Mouse (Mus musculus) liver, embryonic 14.5 days (tissue): Measurements from ENCODE around the gene Glrx5.

ENCODE experiments used
- CTCF ChIP-seq: IDR thresholded peaks from 2 replicates; pipeline ENCODE4 v1.5.1; 2016; ENCODE audit warnings: antibody characterized with exemption, low read depth, control low read depth
- EP300 ChIP-seq: IDR thresholded peaks from 2 replicates; pipeline ENCODE4 v1.6.1; 2016; ENCODE audit warnings: antibody characterized with exemption, low read depth

DNA sequence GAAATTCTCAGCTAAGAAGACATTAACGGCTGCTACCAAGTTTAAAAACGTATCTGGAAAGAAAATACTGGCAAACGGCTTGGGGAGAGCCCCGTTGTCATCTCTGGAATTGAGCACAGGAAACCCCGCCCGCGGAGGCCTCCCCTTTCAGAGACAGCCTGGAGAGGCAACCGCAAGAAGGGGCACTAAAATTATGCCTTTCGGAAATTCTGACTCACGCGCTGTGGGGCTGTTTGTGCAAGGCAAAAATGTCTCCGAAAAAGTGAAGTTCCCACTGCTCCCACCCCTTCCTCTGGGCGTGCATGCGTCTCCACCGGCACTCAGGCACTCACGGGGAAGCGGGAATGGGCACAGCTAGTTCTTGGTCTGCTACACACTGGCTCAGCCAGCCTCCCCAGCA is 19.4 kb upstream of the Glrx5 start:
- no peak for TF ChIP-seq CTCF
- TF ChIP-seq EP300: no peak
